Mouse (Mus musculus) gonadal fat pad, adult 2 months (tissue): ENCODE measurements around the gene Gm9913. TPM values are rescaled to one million over a fixed set of nuclear protein-coding genes. Genes with fewer than 3 reads are reported as not detected.

Experiments
- DNase-seq: peaks from one replicate; pipeline ENCODE4 v3.0.0-alpha.2; 2012; ENCODE audit warnings: low read depth
- polyA plus RNA-seq: library from polyadenylated mRNA; depleted of rRNA; stranded (reverse); fragments of >200 nt; gene quantifications from 2 replicates; pipeline ENCODE4 v1.2.3, GENCODE M21; 2012; rRNA removed

The Gm9913 gene
- polyA plus RNA-seq, 1 experiment, result 0.19 TPM

- DNase-seq, result no peak
These were observed 50.9 kb downstream of the Gm9913 start for GRCm38 (mm10) chr2:125555830-125556229.

Other genes with a start within 250 kb of the Gm9913 start
- 28.9 and 34.6 TPM in 2 replicates for gene Fbn1, start 2.9 kb downstream of the Gm9913 start, polyA plus RNA-seq
- gene Cep152, start 120.0 kb downstream of the Gm9913 start, polyA plus RNA-seq, result 1.2 TPM in 2 replicates
- 26.7 and 42.2 TPM in 2 replicates for gene Eid1, start 168.0 kb downstream of the Gm9913 start, polyA plus RNA-seq
- 8.9 and 14.2 TPM in 2 replicates for gene Shc4, start 219.1 kb downstream of the Gm9913 start, polyA plus RNA-seq